Mouse (Mus musculus): Measurements from ENCODE around the gene Olfr1079. TPM values are rescaled to one million over a fixed set of nuclear protein-coding genes. Genes with fewer than 3 reads are reported as not detected.
"Not testable (repeated sequence)": the region's sequence is repeated elsewhere in the genome, so short reads cannot be mapped to it uniquely, and the experiment has no call there.

The Olfr1079 gene
- polyA plus RNA-seq (2015; fragmentation: Nextera tagmentation; extraction: Ambion mirVana), result not detected in 2 replicates

DNA sequence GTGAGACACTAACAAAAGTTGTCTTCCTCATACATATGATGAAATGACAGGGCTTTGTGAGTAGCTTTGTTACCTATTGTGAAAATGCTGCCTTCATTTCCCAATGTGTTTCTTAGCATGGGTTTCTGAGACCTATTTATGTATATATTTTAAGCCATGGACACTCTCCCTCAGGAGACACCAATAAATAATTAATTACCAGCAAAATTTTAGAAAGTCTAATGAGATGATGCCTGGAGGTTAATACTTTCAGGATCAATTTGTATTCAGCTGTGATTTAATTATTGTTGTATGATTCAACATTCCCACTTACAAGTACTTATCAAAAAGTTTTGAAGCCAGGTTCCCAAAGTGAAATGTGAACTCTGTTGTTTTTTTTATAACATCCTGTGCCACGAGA, at the start of gene Olfr1079:
Gene Olfr1079 (minus strand): TSS at position 101 of the 400 bp plus-strand sequence.
- Histone ChIP-seq H3K27me3 (no peaks in the 10 kb centered on the region), H3K9ac (no peak within 1 kb of the TSS), H3K36me3 (no peaks in the 10 kb centered on the region), H3K4me1 (no peaks in the 10 kb centered on the region), H3K27ac (no peak within 1 kb of the TSS), H3K9me3 (no peaks in the 10 kb centered on the region), H3K4me3 (no peak within 1 kb of the TSS), H3K4me2 (no peak within 1 kb of the TSS)
- no peak for ATAC-seq (ENCODE audit: insufficient number of reproducible peaks, insufficient read depth, low FRiP score, low TSS enrichment, low read depth)
- 71% methylated on average over 1 of the region's 1 CpGs for WGBS

DNA sequence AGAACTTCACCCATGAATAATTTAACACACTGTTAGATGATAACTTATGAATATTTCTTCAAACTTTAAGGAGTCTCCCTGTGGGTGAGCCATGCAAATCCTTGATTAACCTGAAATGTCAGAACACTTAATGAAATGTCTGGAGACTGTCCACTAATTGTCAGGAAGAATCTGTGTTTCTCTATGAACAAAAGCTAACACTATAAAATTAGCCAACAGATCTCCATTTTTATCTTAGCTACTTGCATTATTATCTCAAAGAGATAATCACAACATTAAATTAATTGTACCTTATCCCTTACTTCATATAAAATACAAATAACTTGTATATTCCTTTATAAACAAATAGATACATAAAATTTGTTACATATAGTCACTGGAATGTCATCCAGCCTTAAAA, 15.9 kb upstream of the Olfr1079 start, which contains the start of gene Olfr1080:
Gene Olfr1080 (minus strand): TSS at position 101 of the 400 bp plus-strand sequence.
- not testable (repeated sequence) for H3K4me2 ChIP-seq; H3K27ac ChIP-seq; H3K4me3 ChIP-seq; H3K36me3 ChIP-seq; H3K4me1 ChIP-seq; H3K9ac ChIP-seq; H3K9me3 ChIP-seq; H3K27me3 ChIP-seq; ATAC-seq (ENCODE audit: insufficient number of reproducible peaks, insufficient read depth, low FRiP score, low TSS enrichment, low read depth)

- Histone ChIP-seq H3K9ac (no peak overlapping the region), H3K4me2 (no peak overlapping the region), H3K27me3 (no peaks in the 10 kb centered on the region), H3K4me1 (no peaks in the 10 kb centered on the region), H3K4me3 (no peak overlapping the region), H3K27ac (no peak overlapping the region), H3K9me3 (no peaks in the 10 kb centered on the region), H3K36me3 (no peaks in the 10 kb centered on the region)
- WGBS, result 73% methylated on average over 1 of the region's 1 CpGs
- no peak for ATAC-seq (ENCODE audit: insufficient number of reproducible peaks, insufficient read depth, low FRiP score, low TSS enrichment, low read depth)
These were observed 11.3 kb downstream of the Olfr1079 start for GRCm38 (mm10) chr2:86530991-86531390.

DNA sequence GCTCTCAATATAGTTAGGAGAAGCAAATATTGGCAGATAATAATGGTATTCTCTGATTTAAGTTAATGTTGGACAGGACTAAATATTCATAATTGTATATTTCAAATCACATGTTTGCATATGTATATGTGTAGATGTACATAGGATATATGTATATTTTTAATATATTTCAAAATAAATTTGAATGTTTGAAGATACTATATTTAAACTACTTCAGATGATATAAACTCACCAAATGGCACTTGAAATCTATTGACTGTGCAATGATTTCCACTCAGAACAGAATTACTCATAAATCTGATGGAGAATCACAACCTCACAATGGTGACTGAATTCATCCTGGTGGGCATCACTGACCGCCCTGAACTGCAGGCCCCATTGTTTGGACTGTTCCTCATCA, 34.1 kb downstream of the Olfr1079 start, which contains the start of gene Olfr1076:
Gene Olfr1076 (plus strand): TSS at position 301 of the 400 bp plus-strand sequence.
- no peak within 1 kb of the TSS for H3K27ac ChIP-seq
- H3K4me3 ChIP-seq, result no peak within 1 kb of the TSS
- H3K27me3 ChIP-seq, result no peaks in the 10 kb centered on the region
- no peak for ATAC-seq (ENCODE audit: insufficient number of reproducible peaks, insufficient read depth, low FRiP score, low TSS enrichment, low read depth)
- 76% methylated on average over 1 of the region's 1 CpGs for WGBS
- H3K9me3 ChIP-seq, result no peaks in the 10 kb centered on the region
- no peak within 1 kb of the TSS for H3K4me2 ChIP-seq
- H3K9ac ChIP-seq, result no peak within 1 kb of the TSS
- no peaks in the 10 kb centered on the region for H3K36me3 ChIP-seq
- H3K4me1 ChIP-seq, result no peaks in the 10 kb centered on the region

- Histone ChIP-seq H3K9ac (no peak within 1 kb of the TSS), H3K4me2 (no peak within 1 kb of the TSS), H3K36me3 (no peaks in the 10 kb centered on the region), H3K27ac (no peak within 1 kb of the TSS), H3K9me3 (no peaks in the 10 kb centered on the region), H3K27me3 (no peaks in the 10 kb centered on the region), H3K4me1 (no peaks in the 10 kb centered on the region), H3K4me3 (no peak within 1 kb of the TSS)
- ATAC-seq (ENCODE audit: insufficient number of reproducible peaks, insufficient read depth, low FRiP score, low TSS enrichment, low read depth), result no peak
- WGBS, result 16% methylated on average over 1 of the region's 1 CpGs
These were observed 55.0 kb downstream of the Olfr1079 start, which contains the start of gene Olfr228 for GRCm38 (mm10) chr2:86487286-86487685. Gene Olfr228 (minus strand): TSS chr2:86487386.

Other genes with a start within 250 kb of the Olfr1079 start
- gene Olfr1053, start 227.2 kb downstream of the Olfr1079 start, polyA plus RNA-seq (2015; fragmentation: Nextera tagmentation; extraction: Ambion mirVana), result not detected in 2 replicates
- gene Olfr1054, start 207.0 kb downstream of the Olfr1079 start, polyA plus RNA-seq (2015; fragmentation: Nextera tagmentation; extraction: Ambion mirVana), result not detected in 2 replicates
- not detected in 2 replicates for gene Olfr1055, start 192.2 kb downstream of the Olfr1079 start, polyA plus RNA-seq (2015; fragmentation: Nextera tagmentation; extraction: Ambion mirVana)
- gene Olfr1056, start 180.0 kb downstream of the Olfr1079 start, polyA plus RNA-seq (2015; fragmentation: Nextera tagmentation; extraction: Ambion mirVana), result not detected in 2 replicates
- gene Olfr1057, start 164.1 kb downstream of the Olfr1079 start, polyA plus RNA-seq (2015; fragmentation: Nextera tagmentation; extraction: Ambion mirVana), result not detected in 2 replicates
- gene Olfr1058, start 153.9 kb downstream of the Olfr1079 start, polyA plus RNA-seq (2015; fragmentation: Nextera tagmentation; extraction: Ambion mirVana), result 0.30 TPM in 1 of 2 replicates, not detected in the other
- gene Olfr1061, start 128.4 kb downstream of the Olfr1079 start, polyA plus RNA-seq (2015; fragmentation: Nextera tagmentation; extraction: Ambion mirVana), result not detected in 2 replicates
- gene Olfr1062, start 115.7 kb downstream of the Olfr1079 start, polyA plus RNA-seq (2015; fragmentation: Nextera tagmentation; extraction: Ambion mirVana), result not detected in 2 replicates
- not detected in 2 replicates for gene Olfr1065, start 91.9 kb downstream of the Olfr1079 start, polyA plus RNA-seq (2015; fragmentation: Nextera tagmentation; extraction: Ambion mirVana)
- not detected in 2 replicates for gene Olfr1066, start 86.2 kb downstream of the Olfr1079 start, polyA plus RNA-seq (2015; fragmentation: Nextera tagmentation; extraction: Ambion mirVana)
- not detected in 2 replicates for gene Olfr228, start 55.1 kb downstream of the Olfr1079 start, polyA plus RNA-seq (2015; fragmentation: Nextera tagmentation; extraction: Ambion mirVana)
- not detected in 2 replicates for gene Olfr1076, start 34.0 kb downstream of the Olfr1079 start, polyA plus RNA-seq (2015; fragmentation: Nextera tagmentation; extraction: Ambion mirVana)
- gene Olfr1080, start 15.8 kb upstream of the Olfr1079 start, polyA plus RNA-seq (2015; fragmentation: Nextera tagmentation; extraction: Ambion mirVana), result not detected in 2 replicates
- gene Olfr1082, start 56.5 kb upstream of the Olfr1079 start, polyA plus RNA-seq (2015; fragmentation: Nextera tagmentation; extraction: Ambion mirVana), result not detected in 2 replicates
- not detected in 2 replicates for gene Olfr1084, start 97.2 kb upstream of the Olfr1079 start, polyA plus RNA-seq (2015; fragmentation: Nextera tagmentation; extraction: Ambion mirVana)
- not detected in 2 replicates for gene Olfr1085, start 119.5 kb upstream of the Olfr1079 start, polyA plus RNA-seq (2015; fragmentation: Nextera tagmentation; extraction: Ambion mirVana)
- gene Olfr1086, start 137.6 kb upstream of the Olfr1079 start, polyA plus RNA-seq (2015; fragmentation: Nextera tagmentation; extraction: Ambion mirVana), result not detected in 2 replicates
- not detected in 2 replicates for gene Olfr1087, start 155.9 kb upstream of the Olfr1079 start, polyA plus RNA-seq (2015; fragmentation: Nextera tagmentation; extraction: Ambion mirVana)
- gene Olfr1089, start 191.2 kb upstream of the Olfr1079 start, polyA plus RNA-seq (2015; fragmentation: Nextera tagmentation; extraction: Ambion mirVana), result not detected in 2 replicates
- not detected in 2 replicates for gene Olfr1090, start 216.5 kb upstream of the Olfr1079 start, polyA plus RNA-seq (2015; fragmentation: Nextera tagmentation; extraction: Ambion mirVana)
- gene Olfr1093, start 240.0 kb upstream of the Olfr1079 start, polyA plus RNA-seq (2015; fragmentation: Nextera tagmentation; extraction: Ambion mirVana), result not detected in 2 replicates

Measured in embryonic facial prominence, embryonic 13.5 days (tissue).